Mouse (Mus musculus) adrenal gland, postnatal 4 days (tissue): Measurements from ENCODE around the gene Spdye4c. TPM values are rescaled to one million over a fixed set of nuclear protein-coding genes. Genes with fewer than 3 reads are reported as not detected.

Experiments
- DNase-seq, 2 experiments: peaks; one replicate each; pipeline ENCODE4 v3.0.0; 2021 to 2022; ENCODE audit warnings: low spot score in 2 of 2, mixed read lengths in 2 of 2
- total RNA-seq, 2 experiments: library from RNA; stranded (reverse); gene quantifications; 2 replicates each; pipeline ENCODE4 v1.2.3; 2021

The Spdye4c gene
- total RNA-seq, 2 experiments from 2014 or later = not detected

DNA sequence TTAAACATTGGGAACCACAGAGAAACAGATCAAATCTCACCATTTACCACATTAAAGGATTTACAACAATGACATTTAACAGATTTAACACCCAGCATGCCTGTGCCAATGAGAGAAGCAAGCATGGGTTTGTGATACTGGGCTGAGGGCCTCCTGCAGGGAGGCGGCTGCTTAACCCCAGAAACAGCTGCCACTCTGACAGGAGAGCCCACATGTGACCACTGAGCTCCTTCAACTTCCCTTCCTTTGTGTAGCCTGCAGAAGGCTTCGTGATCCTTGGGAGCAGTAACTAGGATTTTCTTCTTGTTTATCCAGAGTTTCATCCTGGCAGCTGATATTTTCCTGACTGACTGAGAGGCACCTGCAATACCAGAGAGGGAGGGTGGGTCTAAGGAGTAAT is 10.5 kb downstream of the Spdye4c start:
- DNase-seq = no peak

DNA sequence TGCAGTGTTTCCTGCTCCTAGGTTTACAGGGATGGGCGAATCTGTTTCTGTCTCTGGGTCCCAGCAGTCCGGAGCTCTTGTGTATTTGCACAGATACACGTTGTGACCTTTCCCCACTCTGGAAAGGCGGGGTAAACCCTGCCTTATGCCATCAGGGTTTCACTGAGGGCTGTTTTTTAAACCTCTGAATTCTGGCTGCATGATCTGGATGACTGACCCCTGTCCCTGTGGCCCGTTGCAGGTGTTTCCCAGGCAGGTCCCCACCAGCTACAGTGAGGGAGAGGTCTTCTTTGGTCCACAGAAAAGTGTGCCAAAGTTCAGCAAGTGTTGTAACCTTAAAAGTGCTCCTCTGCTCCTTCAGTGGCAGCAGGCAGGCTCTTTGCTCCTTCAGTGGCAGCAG is 18.3 kb downstream of the Spdye4c start:
- DNase-seq = no peak

DNA sequence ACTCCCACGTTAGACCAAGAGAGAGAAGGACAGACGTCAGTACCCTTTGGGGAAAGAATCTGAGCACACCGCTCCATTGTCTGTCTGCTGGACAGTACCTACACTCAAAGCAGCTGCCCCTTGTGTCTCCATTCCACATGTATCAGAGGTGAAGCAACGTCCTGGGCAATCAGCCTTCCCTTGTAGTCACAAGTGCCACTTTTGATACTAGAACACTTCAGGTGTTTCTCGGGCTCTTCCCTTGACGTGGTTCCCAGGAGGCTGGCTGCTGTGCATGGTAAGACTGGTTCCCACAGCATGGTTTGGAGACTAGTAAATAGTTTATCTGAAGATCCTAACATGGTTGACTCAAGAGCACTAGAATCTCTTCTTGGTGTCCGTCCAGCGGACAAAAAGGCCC is 20.2 kb downstream of the Spdye4c start:
- DNase-seq = no peak

DNA sequence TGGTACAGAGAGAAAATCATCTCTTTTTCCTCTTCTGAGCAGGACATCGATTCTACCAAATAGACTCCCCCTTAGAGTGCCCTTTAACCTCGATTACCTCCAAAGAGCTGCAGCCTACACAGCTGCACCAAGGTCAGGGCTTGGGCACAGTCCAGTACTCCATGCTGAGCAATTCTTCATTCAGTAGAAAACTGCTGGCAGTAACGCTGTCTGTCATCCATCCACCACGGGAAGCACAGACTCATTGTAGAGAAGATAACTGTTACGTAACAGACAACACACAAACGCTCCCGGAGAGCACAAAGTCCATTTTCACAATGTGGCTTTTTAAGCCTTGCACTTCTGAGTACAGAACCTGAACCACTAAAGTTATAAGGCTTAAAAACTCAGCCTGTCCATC is 21.3 kb downstream of the Spdye4c start:
- DNase-seq = no peak

DNA sequence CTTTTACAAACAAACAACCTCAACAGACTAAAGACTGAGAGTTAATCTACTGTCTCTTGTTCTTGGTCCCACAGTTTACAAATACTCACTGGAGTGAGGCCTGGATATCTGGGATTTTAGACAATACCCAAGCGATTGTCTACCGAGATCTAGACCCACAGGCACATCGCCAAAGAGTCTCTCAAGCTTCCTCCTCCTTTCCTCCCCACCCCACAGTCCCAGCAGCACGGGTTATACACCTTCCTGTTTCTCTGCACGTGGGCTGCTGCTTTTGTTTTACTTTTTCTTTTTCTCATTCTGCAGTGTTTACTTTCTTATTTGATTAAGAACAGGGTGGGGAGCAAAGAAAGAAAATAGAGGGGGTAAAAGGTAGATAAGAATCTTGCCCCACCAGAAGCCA is 22.4 kb downstream of the Spdye4c start:
- no peak for DNase-seq

DNA sequence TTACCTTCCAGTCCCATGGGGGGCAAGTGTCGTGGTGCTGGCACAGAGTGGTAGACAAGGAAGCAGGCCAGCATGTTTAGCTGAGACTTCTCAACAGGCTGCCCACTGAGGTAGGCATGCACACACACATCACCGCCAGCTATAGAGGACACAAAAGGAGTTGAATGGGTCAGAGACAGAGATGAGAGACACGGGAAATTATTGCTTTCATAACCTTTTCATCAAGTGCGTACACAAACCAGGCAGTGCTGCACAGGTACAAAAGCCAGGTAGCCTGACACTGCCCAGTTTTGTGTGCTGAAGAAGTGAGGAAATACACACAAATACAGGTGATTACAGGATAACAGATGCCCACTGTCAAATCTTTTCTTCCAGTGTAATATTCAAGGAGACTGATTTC is 24.4 kb downstream of the Spdye4c start:
- no peak for DNase-seq

DNA sequence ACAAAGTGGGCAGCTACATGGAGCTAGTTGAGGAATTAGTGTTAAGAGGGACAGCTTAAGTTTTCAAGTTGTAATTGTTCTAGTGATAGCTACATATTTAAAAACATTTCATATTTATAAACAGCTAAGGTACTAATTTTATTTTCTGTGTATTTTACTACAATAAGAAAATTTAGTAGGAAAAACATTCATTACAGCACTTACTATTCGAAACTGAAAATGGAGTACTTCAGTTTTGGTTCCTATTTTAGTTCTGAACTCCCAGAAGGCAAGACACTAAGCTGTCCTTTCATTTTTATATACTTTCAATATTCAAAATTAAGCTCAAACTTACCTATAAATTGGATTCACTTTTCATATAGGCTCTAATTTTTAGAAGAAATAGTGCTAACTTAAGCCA is 29.6 kb downstream of the Spdye4c start:
- DNase-seq = no peak

Other genes with a start within 250 kb of the Spdye4c start
- gene Anapc1, start 96.2 kb downstream of the Spdye4c start, total RNA-seq = 100 to 1,000 TPM in 1 of 2 experiments, 10 to 100 TPM in 1; 96.7 to 103 TPM
- 10 to 100 TPM; 15.5 to 16.8 TPM for gene Mertk, start 107.7 kb downstream of the Spdye4c start, total RNA-seq
- gene Tmem87b, start 226.9 kb downstream of the Spdye4c start, total RNA-seq = 10 to 100 TPM; 44.8 to 45.7 TPM